Mouse (Mus musculus): ENCODE data around the gene Hhipl1. TPM values are rescaled to one million over a fixed set of nuclear protein-coding genes. Genes with fewer than 3 reads are reported as not detected.

Gene Hhipl1
- total RNA-seq, 2 experiments from 2014 or later: 5.1 to 6.4 TPM

DNA sequence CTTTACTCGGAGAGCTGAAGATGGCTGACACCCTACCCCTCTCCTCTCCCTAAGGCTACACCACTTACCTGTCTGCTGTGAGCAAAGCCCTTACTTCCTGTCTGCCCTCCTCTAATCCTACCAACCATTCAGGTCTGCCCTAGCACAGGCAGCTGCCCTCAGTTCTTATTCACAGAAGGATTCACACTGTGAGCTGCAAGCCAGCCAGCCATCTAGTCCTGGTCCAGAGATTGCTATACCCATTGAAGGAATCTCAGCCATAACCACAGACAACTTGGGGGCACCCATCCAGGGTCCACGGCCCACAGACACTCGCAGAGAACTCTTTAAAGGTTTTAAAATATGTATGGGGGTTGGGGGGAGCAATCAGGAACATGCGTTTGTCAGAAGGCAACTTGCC, 19.7 kb upstream of the Hhipl1 start:
- no peak for TF ChIP-seq CTCF (conservative IDR thresholded peaks at IDR 0.05)
- DNase-seq (ENCODE audit: low spot score in 2 of 2): no peak
- Histone ChIP-seq H3K4me3 (no peak overlapping the region), H3K27ac (no peak overlapping the region)

GRCm38 (mm10) chr12:108287011-108287410, 19.1 kb upstream of the Hhipl1 start:
- no peak for TF ChIP-seq CTCF (conservative IDR thresholded peaks at IDR 0.05)
- Histone ChIP-seq H3K4me3 (no peak overlapping the region), H3K27ac (no peak overlapping the region)

DNA sequence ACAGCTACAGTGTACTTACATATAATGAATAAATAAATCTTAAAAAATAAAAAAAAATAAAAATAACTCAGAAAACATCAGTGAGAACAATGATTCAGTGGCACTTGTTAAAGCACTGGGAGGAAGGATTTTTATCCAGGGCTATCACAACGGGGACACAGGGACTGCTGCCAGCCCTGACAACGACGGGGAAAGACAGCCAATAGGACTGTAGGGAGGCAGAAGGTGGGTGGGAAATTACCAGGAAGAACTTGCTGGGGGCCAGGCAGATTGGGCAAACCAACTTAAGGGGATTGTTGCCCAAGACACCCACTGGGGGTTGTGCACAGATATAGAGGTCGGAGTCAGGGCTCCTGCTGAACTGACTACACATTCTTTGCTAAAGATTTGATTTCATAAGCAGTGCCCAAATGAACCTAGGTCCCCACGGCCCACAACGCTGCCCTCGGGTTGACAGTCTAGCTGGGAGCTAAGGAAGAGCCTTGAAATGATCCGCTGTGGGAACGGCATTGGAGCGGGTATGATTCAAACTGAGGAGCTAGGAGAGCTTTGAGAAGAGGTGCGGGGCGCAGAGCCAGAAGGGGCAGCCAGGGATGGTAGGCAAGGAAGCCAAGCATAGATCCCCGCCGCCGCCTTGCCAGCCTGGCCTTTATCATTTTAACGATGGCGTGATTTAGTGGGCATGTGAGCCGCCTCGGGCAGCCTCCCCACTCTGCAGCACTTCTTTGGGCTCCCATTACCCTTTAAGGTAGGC, 17.8 kb upstream of the Hhipl1 start:
- DNase-seq (ENCODE audit: low spot score in 2 of 2): no peak
- H3K27ac ChIP-seq: no peak overlapping the region
- TF ChIP-seq CTCF (conservative IDR thresholded peaks at IDR 0.05): no peak
- no peak overlapping the region for H3K4me3 ChIP-seq

More at GRCm38 (mm10) chr12:108287011-108287410, 19.1 kb upstream of the Hhipl1 start:
- no peak for DNase-seq (ENCODE audit: low spot score in 2 of 2)

DNA sequence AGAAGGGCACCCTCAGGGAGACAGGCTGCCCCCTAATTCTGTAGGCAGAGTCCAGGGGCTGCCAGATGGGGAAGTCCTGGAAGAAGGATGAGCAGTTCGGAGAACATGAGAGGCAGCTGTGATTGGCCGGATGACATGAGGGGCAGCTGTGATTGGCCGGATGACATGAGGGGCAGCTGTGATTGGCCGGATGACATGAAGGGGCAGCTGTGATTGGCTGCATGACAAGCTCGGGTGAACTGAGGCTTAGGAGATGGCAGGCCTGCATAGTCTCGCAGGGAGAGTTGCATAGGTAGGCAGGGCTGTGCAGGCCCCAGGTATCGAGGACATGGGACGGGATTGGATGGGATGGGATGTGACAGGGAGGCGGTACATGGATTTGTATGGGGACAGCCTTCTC, 13.7 kb upstream of the Hhipl1 start:
- TF ChIP-seq CTCF (conservative IDR thresholded peaks at IDR 0.05): no peak
- no peak for DNase-seq (ENCODE audit: low spot score in 2 of 2)
- no peak overlapping the region for H3K27ac ChIP-seq
- no peak overlapping the region for H3K4me3 ChIP-seq

GRCm38 (mm10) chr12:108292957-108293356, 13.1 kb upstream of the Hhipl1 start:
- H3K4me3 ChIP-seq: no peak overlapping the region
- peak; percentile 65 to 77 for DNase-seq (ENCODE audit: low spot score in 2 of 2)
- peak; percentile 94 for TF ChIP-seq CTCF (conservative IDR thresholded peaks at IDR 0.05)
- no peak overlapping the region for H3K27ac ChIP-seq

DNA sequence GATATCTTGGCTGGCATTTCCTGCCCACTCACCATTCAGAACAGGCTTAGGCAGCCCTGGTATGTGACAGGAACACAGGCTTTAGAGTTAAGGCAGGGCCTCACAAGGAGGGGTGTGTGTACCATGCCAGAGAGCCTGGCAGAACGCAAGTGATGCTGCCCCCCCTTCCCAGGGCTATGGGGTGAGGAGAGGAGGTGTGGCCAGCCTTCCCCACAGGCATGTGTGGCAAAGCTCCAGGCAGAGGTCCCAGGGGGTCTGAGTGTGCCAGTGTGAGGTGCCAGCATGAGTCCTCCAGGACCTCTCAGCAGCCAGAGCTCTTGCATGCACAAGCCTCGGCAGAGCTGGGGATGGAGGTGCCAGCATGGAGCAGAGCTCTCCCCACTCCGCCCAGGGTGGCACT, 11.4 kb upstream of the Hhipl1 start:
- no peak for TF ChIP-seq CTCF (conservative IDR thresholded peaks at IDR 0.05)
- no peak for DNase-seq (ENCODE audit: low spot score in 2 of 2)
- no peak overlapping the region for H3K27ac ChIP-seq
- no peak overlapping the region for H3K4me3 ChIP-seq

DNA sequence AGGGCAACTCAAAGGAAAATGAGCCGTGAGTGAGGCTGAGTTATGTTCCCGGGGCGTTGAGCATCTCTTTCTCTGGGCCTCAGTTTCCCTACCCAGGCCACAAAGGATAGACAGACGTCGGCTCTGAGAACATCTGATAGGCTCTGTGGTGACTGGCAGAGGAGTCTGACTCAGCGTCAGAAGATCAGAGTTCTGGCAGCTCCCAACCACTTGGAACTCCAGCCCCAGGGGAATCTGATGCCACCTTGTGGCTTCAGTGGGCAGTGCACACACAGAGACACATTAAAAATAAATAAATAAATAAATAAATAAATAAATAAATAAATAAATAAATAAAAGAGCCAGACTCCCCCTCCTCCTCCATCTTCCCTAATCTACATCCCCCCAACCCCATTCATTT, 9.0 kb upstream of the Hhipl1 start:
- Histone ChIP-seq H3K4me3 (no peak overlapping the region), H3K27ac (no peak overlapping the region)
- no peak for DNase-seq (ENCODE audit: low spot score in 2 of 2)
- peak; percentile 67 for TF ChIP-seq CTCF (conservative IDR thresholded peaks at IDR 0.05)

DNA sequence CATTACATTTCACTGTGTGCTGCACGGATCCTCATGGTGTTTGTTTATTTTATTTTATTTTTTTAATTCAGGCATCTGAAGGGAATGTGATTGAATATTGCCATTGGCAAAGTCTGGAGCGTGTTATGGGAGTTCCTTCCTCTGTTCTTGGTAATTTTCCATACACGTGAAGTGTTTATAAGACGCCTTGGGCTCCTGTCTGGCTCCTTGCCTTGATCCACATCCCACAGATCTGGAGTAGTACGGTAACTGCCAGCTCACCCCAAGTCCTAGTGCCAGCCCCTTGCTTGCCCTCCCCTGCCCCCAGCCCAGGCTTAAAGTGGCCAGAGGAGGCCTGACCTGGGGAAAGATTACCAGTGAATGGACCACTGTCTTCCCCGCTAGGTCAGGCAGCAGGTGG, 5.1 kb upstream of the Hhipl1 start:
- Histone ChIP-seq H3K4me3 (no peak overlapping the region), H3K27ac (no peak overlapping the region)
- no peak for DNase-seq (ENCODE audit: low spot score in 2 of 2)
- TF ChIP-seq CTCF (conservative IDR thresholded peaks at IDR 0.05): no peak

DNA sequence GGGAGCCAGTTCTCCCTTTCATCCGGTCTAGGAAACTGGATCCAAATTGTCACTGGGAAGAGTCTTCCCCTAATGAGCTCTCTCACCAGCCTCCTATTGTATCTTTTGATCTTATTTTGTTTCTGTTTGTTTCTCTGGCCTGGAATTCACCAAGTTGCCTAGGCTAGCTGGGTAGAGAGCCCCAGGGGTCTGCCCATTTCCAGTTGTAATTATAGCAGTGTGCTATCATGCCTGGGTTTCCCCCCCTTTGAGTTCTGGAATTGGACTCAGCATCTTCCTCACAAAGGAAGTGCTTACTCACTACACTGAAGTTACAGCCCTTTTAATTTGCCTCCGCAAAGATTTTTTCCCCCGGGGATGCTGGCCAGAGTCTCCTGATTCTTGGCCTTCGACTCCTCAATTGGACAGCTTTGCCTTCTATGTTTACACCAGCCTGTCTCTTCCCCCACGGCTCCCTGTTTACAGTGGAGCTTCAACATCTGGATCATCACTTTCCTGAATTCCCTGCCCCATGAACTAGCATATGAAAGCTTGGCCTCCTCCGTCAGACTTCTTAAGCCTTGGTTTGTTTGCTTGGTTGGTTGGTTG, 2.2 kb upstream of the Hhipl1 start:
- H3K4me3 ChIP-seq: no peak overlapping the region
- no peak overlapping the region for H3K27ac ChIP-seq
- no peak for TF ChIP-seq CTCF (conservative IDR thresholded peaks at IDR 0.05)
- no peak for DNase-seq (ENCODE audit: low spot score in 2 of 2)

GRCm38 (mm10) chr12:108305172-108305571, 898 bp upstream of the Hhipl1 start:
- H3K4me3 ChIP-seq: no peak overlapping the region
- TF ChIP-seq CTCF (conservative IDR thresholded peaks at IDR 0.05): no peak
- H3K27ac ChIP-seq: no peak overlapping the region
- DNase-seq (ENCODE audit: low spot score in 2 of 2): no peak

DNA sequence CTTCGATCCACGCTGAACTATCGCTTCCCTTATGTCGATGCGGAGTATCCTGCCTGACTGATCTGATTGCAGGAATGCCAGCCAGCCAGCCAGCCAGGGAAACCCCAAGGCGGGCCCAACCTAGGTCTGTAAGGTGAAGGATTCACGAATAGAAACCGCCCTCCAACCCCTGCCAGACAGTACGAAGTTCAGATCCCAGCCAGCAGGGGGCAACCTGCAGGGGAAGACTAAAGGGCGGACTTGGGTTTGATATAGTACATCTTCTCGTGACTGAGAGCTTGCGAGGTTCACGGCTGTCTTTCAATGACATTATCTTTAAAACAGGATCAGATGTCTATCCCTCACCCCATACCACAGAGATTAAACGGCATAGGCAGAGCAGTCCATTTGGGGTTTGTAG, 1.5 kb downstream of the Hhipl1 start:
- no peak overlapping the region for H3K4me3 ChIP-seq
- TF ChIP-seq CTCF (conservative IDR thresholded peaks at IDR 0.05): peak; percentile 86
- H3K27ac ChIP-seq: no peak overlapping the region
- peak in 1 of 2 experiments; percentile 47 for DNase-seq (ENCODE audit: low spot score in 2 of 2)

GRCm38 (mm10) chr12:108308363-108308856, 2.3 kb downstream of the Hhipl1 start:
- DNase-seq (ENCODE audit: low spot score in 2 of 2): no peak
- Histone ChIP-seq H3K4me3 (no peak overlapping the region), H3K27ac (no peak overlapping the region)
- no peak for TF ChIP-seq CTCF (conservative IDR thresholded peaks at IDR 0.05)

DNA sequence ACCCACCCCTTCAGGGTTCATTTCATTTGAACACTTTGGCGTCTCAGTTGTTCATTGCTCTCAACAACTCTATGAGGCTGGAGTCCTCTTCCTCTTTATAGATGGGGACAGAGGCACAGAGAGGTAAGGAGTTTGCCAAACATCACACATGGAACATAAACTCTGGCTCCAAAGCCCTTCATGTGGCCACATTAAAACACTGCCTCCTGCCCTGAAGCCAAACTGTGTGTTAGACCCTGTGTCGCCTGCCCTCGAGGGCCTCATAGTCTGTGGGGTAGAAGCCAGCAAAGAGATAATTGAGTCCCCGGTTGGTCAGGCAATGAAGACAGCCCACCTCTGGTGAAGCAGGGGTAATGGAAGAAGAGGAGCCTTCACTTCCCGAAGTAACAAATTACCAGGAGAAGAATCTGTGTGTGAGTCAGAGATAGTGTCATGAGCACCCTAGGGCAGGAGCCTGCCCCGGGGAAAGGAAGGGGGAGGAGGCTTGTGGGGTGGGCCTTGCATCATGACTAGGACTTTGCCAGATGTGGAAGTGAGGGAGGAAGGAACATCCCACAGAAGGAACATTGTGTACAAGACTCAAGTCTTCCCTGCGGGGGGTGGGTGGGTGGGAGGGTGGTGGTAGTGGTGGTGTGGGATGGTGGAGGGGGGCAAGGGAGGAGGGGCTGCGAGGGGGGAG, 3.2 kb downstream of the Hhipl1 start:
- no peak for DNase-seq (ENCODE audit: low spot score in 2 of 2)
- Histone ChIP-seq H3K27ac (no peak overlapping the region), H3K4me3 (no peak overlapping the region)
- TF ChIP-seq CTCF (conservative IDR thresholded peaks at IDR 0.05): no peak
